Mouse (Mus musculus): ENCODE data around the gene Lrrn4. TPM values are rescaled to one million over a fixed set of nuclear protein-coding genes. Genes with fewer than 3 reads are reported as not detected.

Lrrn4 gene
- polyA plus RNA-seq, 1 experiment from 2014 or later = 0.71 TPM

DNA sequence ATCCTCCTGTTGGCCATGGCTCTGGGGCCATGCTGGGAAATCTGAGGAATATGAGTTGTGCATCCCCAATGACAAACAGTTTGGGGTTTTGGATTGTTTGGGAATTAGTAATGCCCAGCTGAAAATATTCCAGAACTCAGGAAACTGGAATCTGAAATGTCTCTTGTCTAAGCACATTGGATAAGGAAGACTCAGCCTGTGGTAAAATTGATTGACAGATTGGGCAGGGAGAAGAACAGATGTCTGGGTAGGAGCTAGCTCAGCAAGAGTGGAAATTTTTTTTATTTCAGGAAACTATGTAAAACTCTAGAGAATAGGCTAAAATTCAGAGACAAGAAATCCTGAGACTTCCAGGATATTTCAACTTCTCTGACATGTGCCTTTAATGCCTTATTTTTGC, 20.3 kb downstream of the Lrrn4 start:
- Histone ChIP-seq H3K9me3 (ENCODE audit: control insufficient read depth, low read length) (no peaks in the 10 kb centered on the region), H3K4me1 (ENCODE audit: control insufficient read depth, insufficient read depth, low read depth, low read length) (no peaks in the 10 kb centered on the region)

DNA sequence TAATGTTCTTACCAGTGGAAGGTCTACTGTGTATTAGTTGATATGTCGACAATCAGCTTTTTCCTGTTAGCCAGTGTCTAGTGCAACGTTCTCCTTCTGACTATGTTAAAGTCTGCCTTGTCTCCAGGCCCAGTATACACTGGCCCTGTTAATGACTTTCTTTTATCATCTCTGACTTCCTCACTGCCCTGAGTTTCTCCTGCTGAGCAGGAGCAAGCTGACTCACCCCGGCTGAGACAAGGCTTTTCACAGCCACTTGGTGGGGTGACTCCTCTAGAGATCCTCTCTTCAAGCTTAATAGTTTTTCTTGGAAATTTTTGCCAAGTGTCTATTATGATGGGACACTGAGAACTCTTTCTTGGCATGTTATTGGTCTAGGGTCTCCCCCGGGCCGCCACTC, 24.4 kb downstream of the Lrrn4 start:
- WGBS = 79% methylated on average over 5 of the region's 5 CpGs
- no peaks in the 10 kb centered on the region for H3K36me3 ChIP-seq (ENCODE audit: control insufficient read depth, insufficient read depth, low read length)

More for the DNA sequence above, 20.3 kb downstream of the Lrrn4 start:
- Histone ChIP-seq H3K4me3 (ENCODE audit: low read length) (no peak overlapping the region), H3K27ac (ENCODE audit: low read depth, low read length) (no peak overlapping the region), H3K4me2 (ENCODE audit: low read length) (no peak overlapping the region), H3K27me3 (replicated peaks; ENCODE audit: control insufficient read depth, insufficient read depth, low read length) (no peaks in the 10 kb centered on the region), H3K36me3 (ENCODE audit: control insufficient read depth, insufficient read depth, low read length) (no peaks in the 10 kb centered on the region), H3K9ac (ENCODE audit: low read depth, low read length) (no peak overlapping the region)
- no peak for ATAC-seq

DNA sequence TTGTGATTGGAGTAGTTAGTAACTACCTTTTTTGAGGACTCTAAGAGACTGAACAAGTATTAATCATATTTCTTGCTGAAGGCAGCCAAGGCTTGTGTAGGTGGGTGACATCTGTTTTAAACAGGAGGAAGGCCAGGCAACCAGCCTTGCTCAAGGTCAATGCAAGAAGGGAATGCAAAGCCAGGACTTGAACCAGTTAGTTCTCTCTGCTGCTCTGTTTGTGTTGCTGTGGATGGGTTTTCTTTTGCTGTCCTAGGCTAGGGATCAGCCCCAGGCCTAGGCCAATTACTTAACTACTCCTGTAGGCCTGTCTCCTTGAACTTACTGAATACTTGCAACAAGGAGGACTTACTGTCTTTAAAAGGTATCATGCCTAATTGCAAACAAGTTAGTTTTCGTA, 27.6 kb downstream of the Lrrn4 start:
- H3K27ac ChIP-seq (ENCODE audit: low read depth, low read length) = no peak overlapping the region
- peaks cover 9% of the 10 kb centered on the region for H3K4me1 ChIP-seq (ENCODE audit: control insufficient read depth, insufficient read depth, low read depth, low read length)
- H3K4me3 ChIP-seq (ENCODE audit: low read length) = no peak overlapping the region
- no peaks in the 10 kb centered on the region for H3K9me3 ChIP-seq (ENCODE audit: control insufficient read depth, low read length)
- no peak for ATAC-seq
- 100% methylated on average over 1 of the region's 1 CpGs for WGBS
- no peaks in the 10 kb centered on the region for H3K27me3 ChIP-seq (replicated peaks; ENCODE audit: control insufficient read depth, insufficient read depth, low read length)
- no peak overlapping the region for H3K9ac ChIP-seq (ENCODE audit: low read depth, low read length)
- H3K4me2 ChIP-seq (ENCODE audit: low read length) = no peak overlapping the region
- peaks cover 3% of the 10 kb centered on the region; the same call in 1 of the 2 replicates for H3K36me3 ChIP-seq (ENCODE audit: control insufficient read depth, insufficient read depth, low read length)

More for the DNA sequence above, 24.4 kb downstream of the Lrrn4 start:
- Histone ChIP-seq H3K9ac (ENCODE audit: low read depth, low read length) (no peak overlapping the region), H3K9me3 (ENCODE audit: control insufficient read depth, low read length) (no peaks in the 10 kb centered on the region), H3K27ac (ENCODE audit: low read depth, low read length) (no peak overlapping the region), H3K4me3 (ENCODE audit: low read length) (no peak overlapping the region), H3K4me2 (ENCODE audit: low read length) (no peak overlapping the region), H3K27me3 (replicated peaks; ENCODE audit: control insufficient read depth, insufficient read depth, low read length) (no peaks in the 10 kb centered on the region), H3K4me1 (ENCODE audit: control insufficient read depth, insufficient read depth, low read depth, low read length) (no peaks in the 10 kb centered on the region)
- no peak for ATAC-seq

DNA sequence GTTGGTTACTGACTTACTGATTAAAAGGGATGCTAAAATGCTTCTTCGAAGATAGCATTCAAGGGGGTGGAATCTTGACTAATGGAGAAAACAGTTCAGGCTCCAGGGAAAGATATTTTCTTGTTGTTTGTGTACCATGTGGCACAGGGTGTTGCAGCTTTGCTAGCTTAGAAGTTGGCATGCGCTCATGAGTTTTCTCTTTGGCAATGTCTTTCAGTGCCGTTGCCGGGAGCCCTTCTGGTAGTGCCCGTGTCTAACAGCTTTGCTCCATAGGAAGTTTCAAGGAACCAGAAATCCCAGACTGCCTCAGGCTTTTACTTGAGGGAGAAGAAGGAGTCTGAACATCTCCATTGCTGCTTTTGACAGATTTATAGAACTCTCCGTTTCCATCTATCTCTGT, 31.6 kb downstream of the Lrrn4 start:
- Histone ChIP-seq H3K4me2 (ENCODE audit: low read length) (no peak overlapping the region), H3K36me3 (ENCODE audit: control insufficient read depth, insufficient read depth, low read length) (peaks cover 3% of the 10 kb centered on the region; the same call in 1 of the 2 replicates), H3K27ac (ENCODE audit: low read depth, low read length) (no peak overlapping the region), H3K9me3 (ENCODE audit: control insufficient read depth, low read length) (no peaks in the 10 kb centered on the region), H3K4me1 (ENCODE audit: control insufficient read depth, insufficient read depth, low read depth, low read length) (peaks cover 19% of the 10 kb centered on the region), H3K27me3 (replicated peaks; ENCODE audit: control insufficient read depth, insufficient read depth, low read length) (no peaks in the 10 kb centered on the region), H3K9ac (ENCODE audit: low read depth, low read length) (no peak overlapping the region), H3K4me3 (ENCODE audit: low read length) (no peak overlapping the region)
- no peak for ATAC-seq
- WGBS = 72% methylated on average over 6 of the region's 6 CpGs

DNA sequence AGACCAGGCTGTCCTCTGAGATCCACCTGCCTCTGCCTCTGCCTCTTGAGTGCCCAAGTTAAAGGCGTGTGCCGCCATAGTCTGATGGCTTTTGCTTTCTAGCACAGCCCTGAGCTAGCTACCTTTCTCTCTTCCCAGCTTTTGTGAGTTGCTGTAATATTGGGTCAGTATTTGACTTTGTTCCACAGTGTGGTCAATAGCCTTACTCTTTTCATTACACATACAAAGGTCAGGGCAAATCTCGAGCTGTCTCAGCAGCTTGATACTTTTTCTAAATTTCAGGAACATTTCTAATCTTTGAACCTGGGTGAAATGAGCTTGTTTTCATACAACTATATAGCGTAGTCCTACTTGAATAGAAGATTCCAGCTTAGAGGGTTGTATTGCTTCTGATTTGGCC, 32.3 kb downstream of the Lrrn4 start:
- ATAC-seq = no peak
- no peaks in the 10 kb centered on the region for H3K9me3 ChIP-seq (ENCODE audit: control insufficient read depth, low read length)
- no peak overlapping the region for H3K4me3 ChIP-seq (ENCODE audit: low read length)
- H3K27ac ChIP-seq (ENCODE audit: low read depth, low read length) = no peak overlapping the region
- H3K36me3 ChIP-seq (ENCODE audit: control insufficient read depth, insufficient read depth, low read length) = peaks cover 3% of the 10 kb centered on the region; the same call in 1 of the 2 replicates
- H3K4me1 ChIP-seq (ENCODE audit: control insufficient read depth, insufficient read depth, low read depth, low read length) = peaks cover 19% of the 10 kb centered on the region
- H3K27me3 ChIP-seq (replicated peaks; ENCODE audit: control insufficient read depth, insufficient read depth, low read length) = no peaks in the 10 kb centered on the region
- H3K9ac ChIP-seq (ENCODE audit: low read depth, low read length) = no peak overlapping the region
- H3K4me2 ChIP-seq (ENCODE audit: low read length) = peak overlapping the region; percentile 70; the same call in 1 of the 2 replicates
- WGBS = 94% methylated on average over 4 of the region's 4 CpGs

DNA sequence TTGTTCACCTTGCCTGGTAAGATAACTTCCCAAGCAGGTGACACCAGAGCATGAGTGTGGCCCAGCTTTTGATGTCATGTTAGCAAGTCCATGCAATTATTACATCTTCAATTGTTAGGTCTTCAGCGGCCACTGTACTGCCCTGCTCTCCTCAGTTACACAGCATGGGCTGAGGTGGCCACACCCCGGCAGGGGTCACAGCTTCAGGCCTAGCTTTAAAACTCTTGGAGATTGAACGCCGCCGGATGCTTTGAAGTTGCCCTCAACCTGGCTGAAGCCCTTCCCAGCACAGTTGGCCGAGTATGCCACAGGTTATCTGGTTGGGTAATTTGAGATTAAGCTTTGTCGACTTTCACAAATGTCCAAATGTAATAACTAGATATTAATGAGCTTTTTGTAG, 33.1 kb downstream of the Lrrn4 start:
- Histone ChIP-seq H3K9me3 (ENCODE audit: control insufficient read depth, low read length) (no peaks in the 10 kb centered on the region), H3K27ac (ENCODE audit: low read depth, low read length) (no peak overlapping the region), H3K36me3 (ENCODE audit: control insufficient read depth, insufficient read depth, low read length) (peaks cover 3% of the 10 kb centered on the region), H3K4me2 (ENCODE audit: low read length) (peak overlapping the region; percentile 70), H3K27me3 (replicated peaks; ENCODE audit: control insufficient read depth, insufficient read depth, low read length) (no peaks in the 10 kb centered on the region), H3K9ac (ENCODE audit: low read depth, low read length) (peak overlapping the region; percentile 93), H3K4me1 (ENCODE audit: control insufficient read depth, insufficient read depth, low read depth, low read length) (peaks cover 19% of the 10 kb centered on the region), H3K4me3 (ENCODE audit: low read length) (peak overlapping the region; percentile 98)
- 39% methylated on average over 7 of the region's 7 CpGs for whole genome bisulfite sequencing
- ATAC-seq = no peak

DNA sequence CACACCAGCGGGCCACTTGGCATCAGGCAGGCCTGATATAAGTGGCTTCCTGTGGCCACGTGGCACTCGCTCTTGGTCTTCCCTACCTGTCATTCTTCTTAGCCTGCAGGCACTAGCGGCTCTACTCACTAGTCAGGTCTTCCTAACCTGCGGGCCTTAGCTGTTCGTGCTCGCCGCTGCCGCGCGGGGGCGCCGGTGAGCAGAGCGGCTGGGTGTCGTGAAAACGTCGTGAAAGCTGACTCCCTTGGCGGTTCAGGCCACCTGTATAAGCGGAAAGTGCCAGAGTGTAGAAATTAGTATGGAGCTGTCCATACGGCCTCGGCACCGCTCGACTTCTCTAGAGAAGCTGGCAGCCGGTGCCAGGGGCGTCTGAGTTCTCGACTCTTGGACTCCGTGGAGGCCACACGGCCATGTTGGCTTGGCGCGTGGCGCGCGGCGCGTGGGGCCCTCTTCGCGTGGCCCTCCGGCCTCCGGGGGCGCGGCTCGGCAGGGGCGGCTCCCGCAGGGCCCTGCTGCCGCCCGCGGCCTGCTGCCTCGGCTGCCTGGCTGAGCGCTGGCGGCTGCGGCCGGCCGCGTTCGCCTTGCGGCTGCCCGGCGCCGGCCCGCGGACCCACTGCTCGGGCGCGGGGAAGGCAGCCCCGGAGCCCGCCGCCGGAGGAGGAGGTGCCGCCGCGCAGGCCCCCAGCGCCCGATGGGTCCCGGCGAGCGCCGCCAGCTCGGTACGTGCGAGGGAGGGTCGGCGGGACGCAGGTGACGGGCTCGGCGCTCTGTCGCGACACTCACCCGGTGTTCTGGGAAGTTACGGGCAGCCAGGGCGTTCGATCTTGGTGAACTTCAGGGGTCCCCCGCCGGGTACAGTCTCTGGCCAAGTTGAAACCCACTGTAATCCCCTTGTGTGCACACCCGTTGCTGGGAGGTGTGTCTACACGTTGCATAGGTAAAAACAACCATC, 34.0 kb downstream of the Lrrn4 start, which contains the start of gene Crls1:
Gene Crls1, plus strand, starts transcription at position 260 of the 952 bp plus-strand sequence.
- ATAC-seq = peak; percentile 96
- peak within 1 kb of the TSS; percentile 98 for H3K4me3 ChIP-seq (ENCODE audit: low read length)
- peak within 1 kb of the TSS; percentile 93 for H3K9ac ChIP-seq (ENCODE audit: low read depth, low read length)
- H3K36me3 ChIP-seq (ENCODE audit: control insufficient read depth, insufficient read depth, low read length) = peaks cover 3% of the 10 kb centered on the region
- peak within 1 kb of the TSS; percentile 87 for H3K27ac ChIP-seq (ENCODE audit: low read depth, low read length)
- peak within 1 kb of the TSS; percentile 70 for H3K4me2 ChIP-seq (ENCODE audit: low read length)
- H3K27me3 ChIP-seq (replicated peaks; ENCODE audit: control insufficient read depth, insufficient read depth, low read length) = no peaks in the 10 kb centered on the region
- H3K4me1 ChIP-seq (ENCODE audit: control insufficient read depth, insufficient read depth, low read depth, low read length) = peaks cover 19% of the 10 kb centered on the region
- WGBS = under 1% methylated on average over 68 of the region's 96 CpGs
- no peaks in the 10 kb centered on the region for H3K9me3 ChIP-seq (ENCODE audit: control insufficient read depth, low read length)

DNA sequence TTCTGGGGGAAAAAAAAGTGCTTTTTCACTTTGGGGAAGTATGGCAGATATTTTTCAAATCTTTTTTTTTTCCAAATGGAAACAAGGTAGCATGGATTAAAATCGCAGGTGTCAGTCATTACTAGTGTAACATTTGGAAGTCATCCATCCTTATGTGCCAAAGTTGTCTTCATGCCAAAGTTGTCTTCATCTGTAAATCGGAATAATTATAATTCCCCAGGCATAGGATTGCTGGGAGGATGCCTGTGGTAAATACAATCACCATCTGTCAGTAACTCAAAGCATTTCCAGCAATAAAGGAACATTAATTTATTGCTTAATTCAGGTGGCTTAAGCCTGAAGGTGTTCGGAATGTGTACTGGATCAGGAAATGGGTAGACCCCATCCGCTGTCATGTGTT, 39.6 kb downstream of the Lrrn4 start:
- no peak overlapping the region for H3K27ac ChIP-seq (ENCODE audit: low read depth, low read length)
- H3K27me3 ChIP-seq (replicated peaks; ENCODE audit: control insufficient read depth, insufficient read depth, low read length) = no peaks in the 10 kb centered on the region
- no peak overlapping the region for H3K4me2 ChIP-seq (ENCODE audit: low read length)
- ATAC-seq = no peak
- no peaks in the 10 kb centered on the region; the same call in 1 of the 2 replicates for H3K4me1 ChIP-seq (ENCODE audit: control insufficient read depth, insufficient read depth, low read depth, low read length)
- no peak overlapping the region for H3K9ac ChIP-seq (ENCODE audit: low read depth, low read length)
- WGBS = 86% methylated on average over 4 of the region's 4 CpGs
- H3K36me3 ChIP-seq (ENCODE audit: control insufficient read depth, insufficient read depth, low read length) = no peaks in the 10 kb centered on the region; the same call in 1 of the 2 replicates
- no peak overlapping the region for H3K4me3 ChIP-seq (ENCODE audit: low read length)
- H3K9me3 ChIP-seq (ENCODE audit: control insufficient read depth, low read length) = no peaks in the 10 kb centered on the region

Data from hindbrain, embryonic 16.5 days (tissue).